Mouse (Mus musculus) CH12.LX (cell line): ENCODE results near the gene Gtpbp6. TPM values are rescaled to one million over a fixed set of nuclear protein-coding genes. Genes with fewer than 3 reads are reported as not detected.
A peak's percentile ranks its signal among the peaks of the same experiment; 100 is the strongest.

Experiments used
- DNase-seq: peaks from one replicate; pipeline ENCODE4 v3.0.0-alpha.2; 2013; ENCODE audit errors: extremely low read depth
- H3K27ac ChIP-seq: 2 replicates; pipeline ENCODE4 v1.5.1; 2012; ENCODE audit warnings: low read depth, mild to moderate bottlenecking, control low read depth, moderate library complexity; ENCODE audit not compliant: insufficient read depth
- H3K27me3 ChIP-seq: replicated peaks from 2 replicates; pipeline ENCODE3; 2012; ENCODE audit warnings: inconsistent platforms
- H3K36me3 ChIP-seq, 2 experiments: replicated peaks in 1 of 2; 2 replicates each; pipeline versions ENCODE3 to v1.6.1; 2012; ENCODE audit warnings: inconsistent platforms in 1 of 2, low read length in 1 of 2, mild to moderate bottlenecking in 1 of 2, mixed read lengths in 1 of 2, moderate library complexity in 1 of 2; ENCODE audit not compliant: control insufficient read depth in 1 of 2, insufficient read depth in 1 of 2
- H3K4me1 ChIP-seq, 2 experiments: 2 replicates each; pipeline ENCODE4 v1.6.1; 2012; ENCODE audit warnings: inconsistent platforms in 1 of 2, moderate library complexity in 1 of 2; ENCODE audit not compliant: insufficient read depth in 2 of 2, control insufficient read depth in 1 of 2
- H3K4me2 ChIP-seq: 2 replicates; pipeline ENCODE4 v1.6.1; 2012; ENCODE audit warnings: low read depth, mild to moderate bottlenecking, control low read depth; ENCODE audit not compliant: poor library complexity, insufficient read depth, severe bottlenecking
- H3K4me3 ChIP-seq, 3 experiments: fragments of 150-350 bp in 1 of 3; sonication (generic) in 1 of 3; replicated peaks in 1 of 3; 2 replicates each; pipeline versions ENCODE3 to v1.5.1; 2011 to 2012; ENCODE audit warnings: low read depth in 2 of 3, low read length in 2 of 3, mild to moderate bottlenecking in 2 of 3, moderate library complexity in 2 of 3, control low read depth in 1 of 3, improper control_type of control experiment in 1 of 3, inconsistent platforms in 1 of 3, mixed read lengths in 1 of 3; ENCODE audit not compliant: poor library complexity in 1 of 3
- H3K79me2 ChIP-seq: replicated peaks from 2 replicates; pipeline ENCODE4 v1.6.1; 2012; ENCODE audit warnings: mild to moderate bottlenecking, moderate library complexity; ENCODE audit not compliant: control insufficient read depth, poor library complexity, insufficient read depth, severe bottlenecking; ENCODE audit errors: extremely low read depth
- H3K9ac ChIP-seq: 2 replicates; pipeline ENCODE4 v1.6.1; 2012; ENCODE audit warnings: low read depth, mild to moderate bottlenecking, control low read depth, moderate library complexity; ENCODE audit not compliant: insufficient read depth
- H3K9me3 ChIP-seq: replicated peaks from 2 replicates; pipeline ENCODE3; 2012; ENCODE audit warnings: low read length, inconsistent platforms, mixed read lengths
- BHLHE40 ChIP-seq: IDR thresholded peaks from 2 replicates; pipeline ENCODE4 v1.6.1; 2011; ENCODE audit warnings: mild to moderate bottlenecking, low read depth, low read length, improper control_type of control experiment
- CHD2 ChIP-seq: IDR thresholded peaks from 2 replicates; pipeline ENCODE4 v1.6.1; 2011; ENCODE audit warnings: low read length, improper control_type of control experiment
- CTCF ChIP-seq, 2 experiments: IDR thresholded peaks in 1 of 2; conservative IDR thresholded peaks in 1 of 2; 2 replicates each; pipeline ENCODE4 v1.5.1; 2011 to 2012; ENCODE audit warnings: low read depth in 2 of 2, low read length in 2 of 2, improper control_type of control experiment in 1 of 2, inconsistent platforms in 1 of 2, mild to moderate bottlenecking in 1 of 2, moderate library complexity in 1 of 2
- E2F4 ChIP-seq: IDR thresholded peaks from 2 replicates; pipeline ENCODE4 v1.6.1; 2011; ENCODE audit warnings: low read depth, low read length, improper control_type of control experiment; ENCODE audit not compliant: insufficient replicate concordance
- ELF1 ChIP-seq: IDR thresholded peaks from 2 replicates; pipeline ENCODE4 v1.6.1; 2014; ENCODE audit warnings: low read depth, mild to moderate bottlenecking, inconsistent platforms, low read length, improper control_type of control experiment
- EP300 ChIP-seq: IDR thresholded peaks from 2 replicates; pipeline ENCODE4 v1.6.1; 2011; ENCODE audit warnings: low read length, improper control_type of control experiment
- GABPA ChIP-seq: IDR thresholded peaks from 2 replicates; pipeline ENCODE4 v1.6.1; 2012; ENCODE audit warnings: low read depth, low read length, improper control_type of control experiment, inconsistent platforms; ENCODE audit not compliant: insufficient replicate concordance
- IRF4 ChIP-seq: IDR thresholded peaks from 2 replicates; pipeline ENCODE4 v1.6.1; 2014; ENCODE audit warnings: low read depth, mild to moderate bottlenecking, inconsistent platforms, low read length, improper control_type of control experiment
- JUN ChIP-seq: IDR thresholded peaks from 2 replicates; pipeline ENCODE4 v1.6.1; 2011; ENCODE audit warnings: low read depth, mild to moderate bottlenecking, low read length, improper control_type of control experiment, moderate library complexity; ENCODE audit not compliant: insufficient read depth
- JUND ChIP-seq: conservative IDR thresholded peaks from 2 replicates; pipeline ENCODE4 v1.6.1; 2011; ENCODE audit warnings: low read depth, low read length, improper control_type of control experiment
- KAT2A ChIP-seq: IDR thresholded peaks from 2 replicates; pipeline ENCODE4 v1.6.1; 2012; ENCODE audit warnings: low read length, improper control_type of control experiment, inconsistent platforms; ENCODE audit not compliant: insufficient replicate concordance
- MAZ ChIP-seq: IDR thresholded peaks from 2 replicates; pipeline ENCODE4 v1.6.1; 2012; ENCODE audit warnings: low read depth, mild to moderate bottlenecking, inconsistent platforms, low read length, improper control_type of control experiment, moderate library complexity
- POLR2A ChIP-seq: IDR thresholded peaks from 2 replicates; pipeline ENCODE4 v1.6.1; 2011; ENCODE audit warnings: low read depth, mild to moderate bottlenecking, improper control_type of control experiment, low read length
- RAD21 ChIP-seq: IDR thresholded peaks from 2 replicates; pipeline ENCODE4 v1.6.1; 2011; ENCODE audit warnings: low read depth, mild to moderate bottlenecking, low read length, improper control_type of control experiment, moderate library complexity
- SIN3A ChIP-seq: IDR thresholded peaks from 2 replicates; pipeline ENCODE4 v1.6.1; 2012; ENCODE audit warnings: low read length, improper control_type of control experiment, inconsistent platforms
- TCF12 ChIP-seq: IDR thresholded peaks from 2 replicates; pipeline ENCODE4 v1.6.1; 2014; ENCODE audit warnings: low read depth, mild to moderate bottlenecking, inconsistent platforms, low read length, improper control_type of control experiment
- UBTF ChIP-seq: IDR thresholded peaks from 2 replicates; pipeline ENCODE4 v1.6.1; 2012; ENCODE audit warnings: low read depth, mild to moderate bottlenecking, inconsistent platforms, low read length, improper control_type of control experiment, moderate library complexity
- USF1 ChIP-seq: IDR thresholded peaks from 2 replicates; pipeline ENCODE4 v1.6.1; 2014; ENCODE audit warnings: low read depth, mild to moderate bottlenecking, inconsistent platforms, low read length, improper control_type of control experiment
- ZC3H11A ChIP-seq: IDR thresholded peaks from 2 replicates; pipeline ENCODE4 v1.6.1; 2012; ENCODE audit warnings: low read depth, mild to moderate bottlenecking, inconsistent platforms, low read length, improper control_type of control experiment
- ZNF384 ChIP-seq: IDR thresholded peaks from 2 replicates; pipeline ENCODE4 v1.6.1; 2012; ENCODE audit warnings: low read depth, low read length, improper control_type of control experiment, inconsistent platforms
- dilution Hi-C: fragments of 300-500 bp; cut with MboI; formaldehyde crosslinking; loops from 2 replicates; pipeline ENCODE4 v1.14.3; 2020; ENCODE audit warnings: low sequenced_read_pairs; ENCODE audit not compliant: extremely low pct_unique_long_range_greater_than_20kb, extremely low pct_ligation_motif_present
- in situ Hi-C: fragments of 300-500 bp; cut with MboI; formaldehyde crosslinking; loops from 3 replicates; pipeline ENCODE4 v1.14.3; 2019; ENCODE audit warnings: low sequenced_read_pairs, low pct_ligation_motif_present, low pct_unique_long_range_greater_than_20kb, mixed read lengths
- polyA plus RNA-seq: library from polyadenylated mRNA; unstranded; fragments of >175 nt; gene quantifications from 2 replicates; pipeline ENCODE4 v1.2.1, GENCODE M21; 2012; ENCODE audit warnings: low read depth; ENCODE audit not compliant: insufficient read length
- total RNA-seq, 2 experiments: library from RNA; depleted of rRNA; stranded (reverse); fragments of 300-350 nt in 1 of 2; fragments of >200 nt in 1 of 2; gene quantifications; 2 replicates each; pipeline ENCODE4 v1.2.3; 2012 to 2014

The Gtpbp6 gene
- total and polyA plus RNA-seq, 3 experiments: 14.4 to 40.1 (median 27.9) TPM

- no peak overlapping the region for H3K4me2 ChIP-seq
- H3K79me2 ChIP-seq: peaks cover 14% of the 10 kb centered on the region
- dilution Hi-C loops: no loop called here
- in situ Hi-C loops: no loop called here
- peaks cover 39 to 62% of the 10 kb centered on the region in 2 experiments for H3K36me3 ChIP-seq
- no peaks in the 10 kb centered on the region for H3K9me3 ChIP-seq
- H3K4me3 ChIP-seq: no peak overlapping the region
- H3K27me3 ChIP-seq: no peaks in the 10 kb centered on the region
- H3K27ac ChIP-seq: no peak overlapping the region
- no peak overlapping the region for H3K9ac ChIP-seq
- peaks cover 5 to 22% of the 10 kb centered on the region in 2 experiments for H3K4me1 ChIP-seq
- no peak for DNase-seq
- no peak for TF ChIP-seq ZNF384
- no peak for TF ChIP-seq UBTF
- no peak for TF ChIP-seq EP300
These were observed 32.4 kb upstream of the Gtpbp6 start for GRCm38 (mm10) chr5:110140424-110140823.

- dilution Hi-C loops (no loop called here), in situ Hi-C loops (no loop called here)
- H3K4me1 ChIP-seq: peaks cover 5 to 25% of the 10 kb centered on the region in 2 experiments
- H3K27me3 ChIP-seq: no peaks in the 10 kb centered on the region
- no peak for DNase-seq
- H3K79me2 ChIP-seq: peaks cover 14% of the 10 kb centered on the region
- no peak overlapping the region for H3K4me2 ChIP-seq
- no peaks in the 10 kb centered on the region for H3K9me3 ChIP-seq
- H3K27ac ChIP-seq: no peak overlapping the region
- H3K36me3 ChIP-seq: peaks cover 30 to 52% of the 10 kb centered on the region in 2 experiments
- H3K9ac ChIP-seq: no peak overlapping the region
- H3K4me3 ChIP-seq: no peak overlapping the region
- TF ChIP-seq JUN: no peak
- no peak for TF ChIP-seq SIN3A
- TF ChIP-seq UBTF: no peak
- no peak for TF ChIP-seq POLR2A
- TF ChIP-seq KAT2A: no peak
- TF ChIP-seq ZNF384: no peak
- no peak for TF ChIP-seq RAD21
- no peak for TF ChIP-seq CTCF (conservative IDR thresholded peaks at IDR 0.05 in 1 of 2, IDR thresholded peaks at IDR 0.05 in 1 of 2; ENCODE audit: low read depth in 2 of 2, low read length in 2 of 2)
These were observed 31.3 kb upstream of the Gtpbp6 start for GRCm38 (mm10) chr5:110139325-110139724.

- TF ChIP-seq ZC3H11A: no peak
- no peak for TF ChIP-seq CHD2
- TF ChIP-seq USF1: no peak
- TF ChIP-seq JUND: no peak
- TF ChIP-seq RAD21: no peak
- no peak for TF ChIP-seq UBTF
- no peak for TF ChIP-seq JUN
- no peak for TF ChIP-seq IRF4
- no peak for TF ChIP-seq E2F4
- TF ChIP-seq EP300: no peak
- no peak for TF ChIP-seq KAT2A
- TF ChIP-seq ZNF384: no peak
- no peak for TF ChIP-seq GABPA
- TF ChIP-seq MAZ: no peak
- TF ChIP-seq TCF12: no peak
- TF ChIP-seq BHLHE40: no peak
- TF ChIP-seq ELF1: no peak
- peaks cover 22 to 40% of the 10 kb centered on the region in 2 experiments for H3K36me3 ChIP-seq
- H3K27ac ChIP-seq: no peak overlapping the region
- no peak overlapping the region for H3K4me3 ChIP-seq
- dilution Hi-C loops (no loop called here), in situ Hi-C loops (no loop called here)
- H3K9ac ChIP-seq: no peak overlapping the region
- DNase-seq: peak; percentile 42
- no peaks in the 10 kb centered on the region for H3K27me3 ChIP-seq
- peaks cover 5 to 25% of the 10 kb centered on the region in 2 experiments for H3K4me1 ChIP-seq
- peaks cover 14% of the 10 kb centered on the region for H3K79me2 ChIP-seq
- H3K4me2 ChIP-seq: no peak overlapping the region
- H3K9me3 ChIP-seq: peaks cover 6% of the 10 kb centered on the region
These were observed 29.8 kb upstream of the Gtpbp6 start for GRCm38 (mm10) chr5:110137816-110138215.
